Mouse (Mus musculus) cerebellum, adult 8-10 months (tissue): ENCODE results near the gene Tprgl.

Source experiments
- DNase-seq: peaks from one replicate; pipeline ENCODE4 v3.0.0; 2022

Gene Tprgl

GRCm38 (mm10) chr4:154160538-154161390 is at the start of gene Tprgl:
TSS of gene Tprgl (minus strand) at chr4:154160666.
- peak; percentile 96 for DNase-seq

- DNase-seq, result no peak
These were observed 49.4 kb upstream of the Tprgl start for GRCm38 (mm10) chr4:154209825-154210224.

GRCm38 (mm10) chr4:154209054-154209453 is 48.6 kb upstream of the Tprgl start:
- no peak for DNase-seq

GRCm38 (mm10) chr4:154207261-154207660 is 46.8 kb upstream of the Tprgl start:
- DNase-seq, result peak; percentile 69

- DNase-seq, result peak; percentile 32
These were observed 44.9 kb upstream of the Tprgl start for GRCm38 (mm10) chr4:154205392-154205791.

- DNase-seq, result peak; percentile 87
These were observed 44.1 kb upstream of the Tprgl start for GRCm38 (mm10) chr4:154204532-154204931.

- no peak for DNase-seq
These were observed 41.0 kb upstream of the Tprgl start for GRCm38 (mm10) chr4:154201511-154201910.

GRCm38 (mm10) chr4:154198377-154198961 is 38.0 kb upstream of the Tprgl start:
- no peak for DNase-seq

- no peak for DNase-seq
These were observed 37.5 kb upstream of the Tprgl start for GRCm38 (mm10) chr4:154197961-154198360.

GRCm38 (mm10) chr4:154188948-154189347 is 28.5 kb upstream of the Tprgl start:
- no peak for DNase-seq

- no peak for DNase-seq
These were observed 25.6 kb upstream of the Tprgl start for GRCm38 (mm10) chr4:154186002-154186537.

GRCm38 (mm10) chr4:154185001-154185400 is 24.5 kb upstream of the Tprgl start:
- DNase-seq, result no peak

- no peak for DNase-seq
These were observed 23.1 kb upstream of the Tprgl start for GRCm38 (mm10) chr4:154183566-154183965.

- DNase-seq, result no peak
These were observed 20.5 kb upstream of the Tprgl start for GRCm38 (mm10) chr4:154181001-154181400.

- DNase-seq, result no peak
These were observed 16.8 kb upstream of the Tprgl start for GRCm38 (mm10) chr4:154177257-154177656.

GRCm38 (mm10) chr4:154171931-154172604 is 11.6 kb upstream of the Tprgl start:
- no peak for DNase-seq

- no peak for DNase-seq
These were observed 10.9 kb upstream of the Tprgl start for GRCm38 (mm10) chr4:154171151-154171930.

- no peak for DNase-seq
These were observed 10.2 kb upstream of the Tprgl start, which contains the start of gene Megf6 for GRCm38 (mm10) chr4:154170506-154171150. TSS of gene Megf6 (plus strand) at chr4:154170730.

- DNase-seq, result no peak
These were observed 9.6 kb upstream of the Tprgl start for GRCm38 (mm10) chr4:154170021-154170420.

- DNase-seq, result no peak
These were observed 6.6 kb upstream of the Tprgl start for GRCm38 (mm10) chr4:154167053-154167452.

- DNase-seq, result peak; percentile 81
These were observed 2.8 kb upstream of the Tprgl start for GRCm38 (mm10) chr4:154163296-154163695.

GRCm38 (mm10) chr4:154159961-154160537 is 417 bp downstream of the Tprgl start:
- DNase-seq, result no peak
